Mouse (Mus musculus) cerebellum, postnatal 25 days (tissue): Measurements from ENCODE around the gene Dffb.

Experiments
- DNase-seq, 2 experiments: peaks; one replicate each; pipeline ENCODE4 v3.0.0; 2021; ENCODE audit warnings: mixed read lengths in 2 of 2

Gene Dffb

GRCm38 (mm10) chr4:153974431-153975291 is at the start of gene Dffb, which contains the start of gene Cep104:
Gene Dffb, minus strand, starts transcription at chr4:153975126.
Gene Cep104, plus strand, starts transcription at chr4:153975194.
- peak; percentile 96 to 97 for DNase-seq

GRCm38 (mm10) chr4:154023754-154024601 is 49.1 kb upstream of the Dffb start:
- no peak for DNase-seq

- DNase-seq, result no peak
Observed at GRCm38 (mm10) chr4:154022844-154023243, 47.9 kb upstream of the Dffb start.

GRCm38 (mm10) chr4:154022407-154022806 is 47.5 kb upstream of the Dffb start:
- no peak for DNase-seq

GRCm38 (mm10) chr4:154021432-154021831 is 46.5 kb upstream of the Dffb start:
- DNase-seq, result peak in 1 of 2 experiments; percentile 38

- peak in 1 of 2 experiments; percentile 59 for DNase-seq
Observed at GRCm38 (mm10) chr4:154019571-154019970, 44.6 kb upstream of the Dffb start.

GRCm38 (mm10) chr4:154015476-154015875 is 40.5 kb upstream of the Dffb start:
- DNase-seq, result peak in 1 of 2 experiments; percentile 43

- DNase-seq, result no peak
Observed at GRCm38 (mm10) chr4:154012132-154012882, 37.4 kb upstream of the Dffb start.

- DNase-seq, result peak; percentile 88 to 92
Observed at GRCm38 (mm10) chr4:154011646-154012089, 36.7 kb upstream of the Dffb start, which contains the start of gene Lrrc47. Gene Lrrc47, plus strand, starts transcription at chr4:154011731.

- no peak for DNase-seq
Observed at GRCm38 (mm10) chr4:154010907-154011645, 36.1 kb upstream of the Dffb start.

GRCm38 (mm10) chr4:154007759-154008158 is 32.8 kb upstream of the Dffb start:
- no peak for DNase-seq

- no peak for DNase-seq
Observed at GRCm38 (mm10) chr4:154006264-154006663, 31.3 kb upstream of the Dffb start.

GRCm38 (mm10) chr4:154005488-154005887 is 30.6 kb upstream of the Dffb start:
- no peak for DNase-seq

- no peak for DNase-seq
Observed at GRCm38 (mm10) chr4:153993505-153993904, 18.6 kb upstream of the Dffb start.

- peak; percentile 22 to 56 for DNase-seq
Observed at GRCm38 (mm10) chr4:153992715-153993114, 17.8 kb upstream of the Dffb start.

- DNase-seq, result no peak
Observed at GRCm38 (mm10) chr4:153980470-153980869, 5.5 kb upstream of the Dffb start.

GRCm38 (mm10) chr4:153979243-153979642 is 4.3 kb upstream of the Dffb start:
- no peak for DNase-seq

GRCm38 (mm10) chr4:153975768-153976167 is 842 bp upstream of the Dffb start:
- DNase-seq, result no peak

GRCm38 (mm10) chr4:153975292-153975662 is 351 bp upstream of the Dffb start:
- DNase-seq, result no peak

- no peak for DNase-seq
Observed at GRCm38 (mm10) chr4:153968063-153968462, 6.9 kb downstream of the Dffb start.

GRCm38 (mm10) chr4:153967556-153967955 is 7.4 kb downstream of the Dffb start:
- DNase-seq, result no peak

GRCm38 (mm10) chr4:153966651-153967050 is 8.3 kb downstream of the Dffb start:
- peak; percentile 47 to 57 for DNase-seq
